Mouse (Mus musculus): ENCODE measurements around the gene Zscan4c. TPM values are rescaled to one million over a fixed set of nuclear protein-coding genes. Genes with fewer than 3 reads are reported as not detected.
"Not testable (repeated sequence)": the region's sequence is repeated elsewhere in the genome, so short reads cannot be mapped to it uniquely, and the experiment has no call there.

The Zscan4c gene
- polyA plus RNA-seq (2016; fragmentation: Nextera tagmentation; extraction: Ambion mirVana): not detected in 2 replicates

GRCm38 (mm10) chr7:11005445-11005844, at the start of gene Zscan4c:
Zscan4c (plus strand) TSS chr7:11005745.
- H3K36me3 ChIP-seq; H3K4me1 ChIP-seq; H3K9ac ChIP-seq; H3K27me3 ChIP-seq (replicated peaks); H3K9me3 ChIP-seq; H3K4me3 ChIP-seq; H3K27ac ChIP-seq; H3K4me2 ChIP-seq (replicated peaks); ATAC-seq (ENCODE audit: low FRiP score, low read depth): not testable (repeated sequence)
- WGBS: 97% methylated on average over 4 of the region's 4 CpGs

Small RNAs within 50 kb of the gene (microRNA-seq; reads per million reads assigned to microRNA genes)
- gene Mir297-1: not detected

Other genes starting within 250 kb of the Zscan4c start
- not detected in 2 replicates for gene Zscan4b, start 100.7 kb upstream of the Zscan4c start, polyA plus RNA-seq (2016; fragmentation: Nextera tagmentation; extraction: Ambion mirVana)
- not detected in 2 replicates for gene Zscan4-ps1, start 63.9 kb downstream of the Zscan4c start, polyA plus RNA-seq (2016; fragmentation: Nextera tagmentation; extraction: Ambion mirVana)
- gene Zscan4d, start 160.4 kb downstream of the Zscan4c start, polyA plus RNA-seq (2016; fragmentation: Nextera tagmentation; extraction: Ambion mirVana): not detected in 2 replicates